17 mouse cellular contexts compared by ENCODE assay signal in genomic region chr6:32996597-32996996, GRCm38 (mm10).
A peak's percentile ranks its signal among the peaks of the same experiment; 100 is the strongest.
DNase-seq lines count a peak whose midpoint lies in the region; ATAC-seq and TF ChIP-seq lines count a peak whose summit lies in the region.
"Had no signal": no experiment of that assay in that cellular context is flagged by ENCODE, and none has a peak within 500 bp of the region (broad histone marks: within the 10 kb centered on the region; RNA-seq: fewer than 3 reads in every experiment).

No protein-coding gene starts in this region.

- TF ChIP-seq EP300 in liver, postnatal 0 days (IDR thresholded peaks at IDR 0.05; ENCODE audit: low read depth): no peak

- no peak overlapping the region for H3K4me2 ChIP-seq in liver, postnatal 0 days (ENCODE audit: low read depth, low read length)
- no peak overlapping the region for H3K4me2 ChIP-seq in liver, embryonic 11.5 days
- H3K4me2 ChIP-seq in myocyte (ENCODE audit: low read depth): peak overlapping the region; percentile 41
- H3K4me2 ChIP-seq: forebrain, embryonic 12.5 days; neural tube, embryonic 13.5 days had no signal

- no peaks in the 10 kb centered on the region for H3K9me3 ChIP-seq in liver, postnatal 0 days (ENCODE audit: low read length)
- no peaks in the 10 kb centered on the region for H3K9me3 ChIP-seq in liver, embryonic 11.5 days (ENCODE audit: control insufficient read depth, low read length)
- H3K9me3 ChIP-seq: forebrain, embryonic 12.5 days; neural tube, embryonic 13.5 days had no signal

- no peak for TF ChIP-seq CTCF in liver, postnatal 0 days (IDR thresholded peaks at IDR 0.05; ENCODE audit: low read depth)

- peaks cover 28% of the 10 kb centered on the region for H3K79me2 ChIP-seq in myocyte (ENCODE audit: control insufficient read depth, insufficient read depth)

- 0 out of 2 replicates have a peak overlapping the region, but pooled peaks have one; percentile 18 for H3K27ac ChIP-seq in liver, postnatal 0 days (ENCODE audit: low read depth)
- no peak overlapping the region for H3K27ac ChIP-seq in liver, embryonic 11.5 days (ENCODE audit: low read depth, low read length)
- H3K27ac ChIP-seq: forebrain, embryonic 12.5 days; left cerebral cortex, adult 2 months; neural tube, embryonic 13.5 days had no signal

- no peak overlapping the region for H3K4me3 ChIP-seq in liver, postnatal 0 days (ENCODE audit: low read depth, low read length)
- H3K4me3 ChIP-seq in liver, embryonic 11.5 days (ENCODE audit: low read depth, low read length): no peak overlapping the region
- H3K4me3 ChIP-seq in myocyte: no peak overlapping the region
- H3K4me3 ChIP-seq: forebrain, embryonic 12.5 days; left cerebral cortex, adult 2 months; neural tube, embryonic 13.5 days had no signal

- no peaks in the 10 kb centered on the region for H3K36me3 ChIP-seq in liver, postnatal 0 days (replicated peaks; ENCODE audit: insufficient read depth, low read length)
- no peaks in the 10 kb centered on the region; the same call in 1 of the 2 replicates for H3K36me3 ChIP-seq in liver, embryonic 11.5 days (ENCODE audit: control insufficient read depth, insufficient read depth, low read length)
- no peaks in the 10 kb centered on the region for H3K36me3 ChIP-seq in myocyte (ENCODE audit: control insufficient read depth, insufficient read depth)
- H3K36me3 ChIP-seq: forebrain, embryonic 12.5 days; neural tube, embryonic 13.5 days had no signal

- peak; percentile 28 for DNase-seq in heart, adult 8-10 months (ENCODE audit: low spot score)
- DNase-seq in heart, postnatal 4 days: no peak
- no peak for DNase-seq in liver, postnatal 0 days
- DNase-seq in liver, embryonic 11.5 days (ENCODE audit: low spot score): no peak
- DNase-seq in adipocyte (ENCODE audit: low spot score): peak; percentile 50
- no peak for DNase-seq in left cerebral cortex, adult 9 months (ENCODE audit: low spot score in 2 of 2)
- DNase-seq: cerebellum, adult 9-11 months; gastrocnemius, postnatal 10 days; kidney, postnatal 36 days; liver; lung, postnatal 14 days; midbrain, embryonic 14.5 days had no signal

- no peak for ATAC-seq in liver, postnatal 0 days
- no peak for ATAC-seq in liver, embryonic 11.5 days (replicated peaks; ENCODE audit: low FRiP score)
- ATAC-seq: hindbrain, embryonic 16.5 days had no signal

- H3ac ChIP-seq in myocyte (ENCODE audit: control insufficient read depth, insufficient read length): no peak overlapping the region

- no peaks in the 10 kb centered on the region for H3K27me3 ChIP-seq in liver, postnatal 0 days (ENCODE audit: insufficient read depth, low read length)
- H3K27me3 ChIP-seq in liver, embryonic 11.5 days (replicated peaks; ENCODE audit: control insufficient read depth, insufficient read depth, low read length): no peaks in the 10 kb centered on the region
- no peaks in the 10 kb centered on the region for H3K27me3 ChIP-seq in myocyte (ENCODE audit: control insufficient read depth, insufficient read depth, insufficient read length)
- H3K27me3 ChIP-seq: forebrain, embryonic 12.5 days; neural tube, embryonic 13.5 days had no signal

- no peak overlapping the region for H3K9ac ChIP-seq in liver, postnatal 0 days (replicated peaks)
- no peak overlapping the region for H3K9ac ChIP-seq in liver, embryonic 11.5 days (ENCODE audit: low read depth, low read length)
- H3K9ac ChIP-seq: forebrain, embryonic 12.5 days; neural tube, embryonic 13.5 days had no signal

- no peaks in the 10 kb centered on the region for H3K4me1 ChIP-seq in liver, postnatal 0 days (ENCODE audit: insufficient read depth)
- H3K4me1 ChIP-seq in liver, embryonic 11.5 days (replicated peaks; ENCODE audit: control insufficient read depth, insufficient read depth, low read length): no peaks in the 10 kb centered on the region

- no peak for TF ChIP-seq POLR2A in myocyte (IDR thresholded peaks at IDR 0.05; ENCODE audit: insufficient read length, low read depth)

- 82% methylated on average over 1 of the region's 1 CpGs for WGBS in liver, postnatal 0 days (ENCODE audit: insufficient replicate concordance)
- WGBS in liver, embryonic 11.5 days: 90% methylated on average over 1 of the region's 1 CpGs

TF ChIP-seq in myocyte, 11 proteins besides CTCF, POLR2A, EP300 and RAD21:
- TF ChIP-seq USF1 (IDR thresholded peaks at IDR 0.05; ENCODE audit: low read depth) (no peak), E2F4 (IDR thresholded peaks at IDR 0.05; ENCODE audit: insufficient read depth) (no peak), MYOD1 (IDR thresholded peaks at IDR 0.05; ENCODE audit: control insufficient read depth in 1 of 3, insufficient read length in 2 of 3, low read depth in 2 of 3) (no peak), POLR2AphosphoS2 (IDR thresholded peaks at IDR 0.05; ENCODE audit: insufficient read length, low read depth) (no peak), CEBPB (IDR thresholded peaks at IDR 0.05; ENCODE audit: insufficient read depth, poor library complexity, severe bottlenecking) (no peak), TCF12 (IDR thresholded peaks at IDR 0.05; ENCODE audit: insufficient read depth, poor library complexity, severe bottlenecking) (no peak), SRF (IDR thresholded peaks at IDR 0.05; ENCODE audit: control insufficient read depth, insufficient read length, low read depth) (no peak), TCF3 (IDR thresholded peaks at IDR 0.05; ENCODE audit: insufficient read length, low read depth) (no peak), MAX (IDR thresholded peaks at IDR 0.05; ENCODE audit: low read depth) (no peak), REST (IDR thresholded peaks at IDR 0.05; ENCODE audit: insufficient read depth, insufficient read length) (no peak), MYOG (IDR thresholded peaks at IDR 0.05; ENCODE audit: control insufficient read depth in 1 of 3, insufficient read depth in 1 of 3, insufficient read length in 2 of 3, low read depth in 2 of 3) (no peak)

Comparison
In these comparisons a context has a peak if more than half of its experiments do, and no peak if none do; other contexts are left out.
1. DNase-seq: peak in heart, adult 8-10 months (single experiment) and adipocyte (single experiment); none in heart, postnatal 4 days (single experiment), liver, postnatal 0 days (single experiment), liver, embryonic 11.5 days (single experiment) and left cerebral cortex, adult 9 months (0 of 2).